Mouse (Mus musculus): Measurements from ENCODE around the gene Ptprg. TPM values are rescaled to one million over a fixed set of nuclear protein-coding genes. Genes with fewer than 3 reads are reported as not detected.

Ptprg gene
- polyA plus RNA-seq, 1 experiment from 2014 or later, result 33.7 TPM

DNA sequence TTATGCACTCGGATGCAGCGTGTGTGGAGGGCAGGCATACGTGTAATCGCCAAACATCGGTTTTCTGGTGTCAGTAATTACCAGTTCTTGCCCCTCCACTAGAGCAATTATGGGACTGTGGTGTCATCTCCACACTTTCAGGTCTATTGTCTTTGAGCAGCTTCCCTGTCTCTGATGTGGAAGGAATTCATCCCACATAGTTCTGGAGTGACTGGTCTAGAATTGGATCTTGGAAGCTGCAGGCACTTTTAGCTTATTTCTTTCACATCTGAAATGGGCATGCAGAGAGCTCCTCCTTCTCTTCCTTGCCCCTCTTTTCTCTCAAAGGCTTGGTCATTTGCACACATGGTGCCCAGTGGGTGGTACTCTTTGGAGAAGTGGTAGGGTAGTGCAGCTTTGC is 363.9 kb downstream of the Ptprg start:
- Histone ChIP-seq H3K4me1 (ENCODE audit: control insufficient read depth, insufficient read depth, low read length) (no peaks in the 10 kb centered on the region), H3K4me3 (ENCODE audit: low read depth, low read length) (no peak overlapping the region), H3K9me3 (ENCODE audit: control insufficient read depth, low read length) (no peaks in the 10 kb centered on the region), H3K27ac (ENCODE audit: low read depth, low read length) (no peak overlapping the region), H3K36me3 (ENCODE audit: control insufficient read depth, insufficient read depth, low read length) (no peaks in the 10 kb centered on the region), H3K27me3 (ENCODE audit: control insufficient read depth, insufficient read depth, low read length) (no peaks in the 10 kb centered on the region), H3K4me2 (no peak overlapping the region), H3K9ac (ENCODE audit: low read length) (no peak overlapping the region)
- 93% methylated on average over 5 of the region's 5 CpGs for WGBS
- ATAC-seq (ENCODE audit: low FRiP score) (no peak), DNase-seq (ENCODE audit: low spot score, missing footprints) (no peak)

DNA sequence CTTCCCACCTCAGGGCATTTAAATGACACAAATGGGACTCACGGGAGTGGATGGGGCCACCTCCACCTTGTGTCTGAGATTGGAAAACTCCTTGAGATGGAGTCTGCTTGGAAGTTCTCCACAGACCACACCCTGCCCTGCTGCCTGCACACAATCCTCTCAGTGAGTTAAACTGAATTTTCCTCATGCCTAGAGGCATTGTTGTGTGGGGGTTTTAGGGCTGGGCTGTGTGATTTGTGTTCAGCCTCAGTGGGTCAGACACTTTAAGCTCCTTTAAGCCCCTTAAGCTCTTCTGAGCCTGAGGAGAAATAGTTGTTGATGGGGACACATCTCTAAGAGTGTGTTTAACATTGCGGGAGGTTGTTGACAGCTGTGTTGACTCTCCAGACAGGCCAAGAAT is 375.2 kb downstream of the Ptprg start:
- H3K9me3 ChIP-seq (ENCODE audit: control insufficient read depth, low read length), result no peaks in the 10 kb centered on the region
- no peak overlapping the region for H3K9ac ChIP-seq (ENCODE audit: low read length)
- no peaks in the 10 kb centered on the region; the same call in 1 of the 2 replicates for H3K27me3 ChIP-seq (ENCODE audit: control insufficient read depth, insufficient read depth, low read length)
- no peaks in the 10 kb centered on the region for H3K4me1 ChIP-seq (ENCODE audit: control insufficient read depth, insufficient read depth, low read length)
- DNase-seq (ENCODE audit: low spot score, missing footprints), result no peak
- H3K36me3 ChIP-seq (ENCODE audit: control insufficient read depth, insufficient read depth, low read length), result no peaks in the 10 kb centered on the region
- no peak overlapping the region for H3K4me3 ChIP-seq (ENCODE audit: low read depth, low read length)
- 17% methylated on average over 2 of the region's 2 CpGs for WGBS
- H3K4me2 ChIP-seq, result no peak overlapping the region
- ATAC-seq (ENCODE audit: low FRiP score), result peak; percentile 54; the same call in 1 of the 2 replicates
- no peak overlapping the region for H3K27ac ChIP-seq (ENCODE audit: low read depth, low read length)

- no peaks in the 10 kb centered on the region for H3K36me3 ChIP-seq (ENCODE audit: control insufficient read depth, insufficient read depth, low read length)
- DNase-seq (ENCODE audit: low spot score, missing footprints), result no peak
- no peak overlapping the region for H3K27ac ChIP-seq (ENCODE audit: low read depth, low read length)
- H3K9me3 ChIP-seq (ENCODE audit: control insufficient read depth, low read length), result no peaks in the 10 kb centered on the region
- H3K27me3 ChIP-seq (ENCODE audit: control insufficient read depth, insufficient read depth, low read length), result no peaks in the 10 kb centered on the region
- H3K4me3 ChIP-seq (ENCODE audit: low read depth, low read length), result no peak overlapping the region
- H3K9ac ChIP-seq (ENCODE audit: low read length), result no peak overlapping the region
- WGBS, result 42% methylated on average over 3 of the region's 3 CpGs
- H3K4me1 ChIP-seq (ENCODE audit: control insufficient read depth, insufficient read depth, low read length), result no peaks in the 10 kb centered on the region
- no peak overlapping the region for H3K4me2 ChIP-seq
- ATAC-seq (ENCODE audit: low FRiP score), result no peak
Measured at GRCm38 (mm10) chr14:11932517-11932916, 379.2 kb downstream of the Ptprg start.

DNA sequence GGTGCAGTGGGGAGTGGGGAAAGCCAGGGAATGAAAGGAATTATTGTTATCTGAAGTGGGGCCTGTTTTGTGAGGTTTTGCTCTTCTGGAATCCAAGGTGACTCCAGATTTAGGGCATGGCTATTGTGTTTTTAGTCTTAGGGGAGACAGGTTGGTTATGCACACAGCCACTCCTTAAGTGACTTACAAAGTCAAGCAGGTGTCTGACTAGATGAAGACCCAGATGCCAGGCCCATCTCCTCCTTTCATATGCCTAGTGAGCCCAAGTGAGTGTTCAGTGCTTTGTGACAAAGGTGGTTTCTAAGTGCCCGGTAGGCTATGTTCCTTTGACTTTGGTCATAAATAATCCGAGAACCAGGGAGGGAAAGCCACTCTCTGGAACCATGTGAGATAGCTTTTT is 381.2 kb downstream of the Ptprg start:
- no peak for ATAC-seq (ENCODE audit: low FRiP score)
- WGBS, result 80% methylated on average over 2 of the region's 2 CpGs
- H3K27me3 ChIP-seq (ENCODE audit: control insufficient read depth, insufficient read depth, low read length), result no peaks in the 10 kb centered on the region
- H3K4me1 ChIP-seq (ENCODE audit: control insufficient read depth, insufficient read depth, low read length), result no peaks in the 10 kb centered on the region
- no peaks in the 10 kb centered on the region for H3K9me3 ChIP-seq (ENCODE audit: control insufficient read depth, low read length)
- H3K4me2 ChIP-seq, result no peak overlapping the region
- no peak overlapping the region for H3K27ac ChIP-seq (ENCODE audit: low read depth, low read length)
- no peaks in the 10 kb centered on the region for H3K36me3 ChIP-seq (ENCODE audit: control insufficient read depth, insufficient read depth, low read length)
- no peak overlapping the region for H3K9ac ChIP-seq (ENCODE audit: low read length)
- no peak overlapping the region for H3K4me3 ChIP-seq (ENCODE audit: low read depth, low read length)
- DNase-seq (ENCODE audit: low spot score, missing footprints), result no peak

DNA sequence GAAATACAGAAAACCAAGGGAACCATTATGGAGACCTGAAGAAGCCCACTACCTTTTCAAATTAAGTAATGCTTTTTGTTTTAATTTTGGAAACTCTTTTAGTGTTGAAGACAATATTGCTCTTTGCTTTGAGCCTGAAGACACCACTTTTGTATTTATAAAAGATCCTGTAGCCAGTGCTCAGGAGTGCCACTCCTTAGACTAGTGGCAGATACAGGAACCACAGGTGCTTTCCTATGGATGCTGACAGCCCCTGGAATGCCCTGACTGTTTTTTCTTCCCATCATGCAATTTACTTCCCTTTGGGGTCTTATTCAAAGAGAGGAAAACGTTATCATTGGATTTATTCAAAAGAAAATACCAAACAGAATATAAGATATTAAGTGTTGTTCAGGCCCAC is 381.9 kb downstream of the Ptprg start:
- ATAC-seq (ENCODE audit: low FRiP score), result no peak
- 46% methylated on average over 1 of the region's 1 CpGs for WGBS
- Histone ChIP-seq H3K36me3 (ENCODE audit: control insufficient read depth, insufficient read depth, low read length) (no peaks in the 10 kb centered on the region), H3K4me1 (ENCODE audit: control insufficient read depth, insufficient read depth, low read length) (no peaks in the 10 kb centered on the region), H3K4me2 (no peak overlapping the region), H3K27me3 (ENCODE audit: control insufficient read depth, insufficient read depth, low read length) (no peaks in the 10 kb centered on the region), H3K4me3 (ENCODE audit: low read depth, low read length) (no peak overlapping the region), H3K9ac (ENCODE audit: low read length) (no peak overlapping the region), H3K9me3 (ENCODE audit: control insufficient read depth, low read length) (no peaks in the 10 kb centered on the region), H3K27ac (ENCODE audit: low read depth, low read length) (no peak overlapping the region)
- DNase-seq (ENCODE audit: low spot score, missing footprints), result no peak

- DNase-seq (ENCODE audit: low spot score, missing footprints), result no peak
- ATAC-seq (ENCODE audit: low FRiP score), result no peak
- Histone ChIP-seq H3K36me3 (ENCODE audit: control insufficient read depth, insufficient read depth, low read length) (no peaks in the 10 kb centered on the region), H3K4me2 (no peak overlapping the region), H3K27me3 (ENCODE audit: control insufficient read depth, insufficient read depth, low read length) (no peaks in the 10 kb centered on the region), H3K9ac (ENCODE audit: low read length) (no peak overlapping the region), H3K9me3 (ENCODE audit: control insufficient read depth, low read length) (no peaks in the 10 kb centered on the region), H3K4me1 (ENCODE audit: control insufficient read depth, insufficient read depth, low read length) (no peaks in the 10 kb centered on the region), H3K27ac (ENCODE audit: low read depth, low read length) (no peak overlapping the region), H3K4me3 (ENCODE audit: low read depth, low read length) (no peak overlapping the region)
- WGBS, result 84% methylated on average over 7 of the region's 7 CpGs
Measured at GRCm38 (mm10) chr14:11935698-11936097, 382.4 kb downstream of the Ptprg start.

GRCm38 (mm10) chr14:11938912-11939311 is 385.6 kb downstream of the Ptprg start:
- 88% methylated on average over 4 of the region's 4 CpGs for WGBS
- Histone ChIP-seq H3K4me1 (ENCODE audit: control insufficient read depth, insufficient read depth, low read length) (no peaks in the 10 kb centered on the region), H3K27me3 (ENCODE audit: control insufficient read depth, insufficient read depth, low read length) (no peaks in the 10 kb centered on the region), H3K9me3 (ENCODE audit: control insufficient read depth, low read length) (no peaks in the 10 kb centered on the region), H3K27ac (ENCODE audit: low read depth, low read length) (no peak overlapping the region), H3K9ac (ENCODE audit: low read length) (no peak overlapping the region), H3K4me3 (ENCODE audit: low read depth, low read length) (no peak overlapping the region), H3K36me3 (ENCODE audit: control insufficient read depth, insufficient read depth, low read length) (no peaks in the 10 kb centered on the region), H3K4me2 (no peak overlapping the region)
- ATAC-seq (ENCODE audit: low FRiP score) (no peak), DNase-seq (ENCODE audit: low spot score, missing footprints) (no peak)

DNA sequence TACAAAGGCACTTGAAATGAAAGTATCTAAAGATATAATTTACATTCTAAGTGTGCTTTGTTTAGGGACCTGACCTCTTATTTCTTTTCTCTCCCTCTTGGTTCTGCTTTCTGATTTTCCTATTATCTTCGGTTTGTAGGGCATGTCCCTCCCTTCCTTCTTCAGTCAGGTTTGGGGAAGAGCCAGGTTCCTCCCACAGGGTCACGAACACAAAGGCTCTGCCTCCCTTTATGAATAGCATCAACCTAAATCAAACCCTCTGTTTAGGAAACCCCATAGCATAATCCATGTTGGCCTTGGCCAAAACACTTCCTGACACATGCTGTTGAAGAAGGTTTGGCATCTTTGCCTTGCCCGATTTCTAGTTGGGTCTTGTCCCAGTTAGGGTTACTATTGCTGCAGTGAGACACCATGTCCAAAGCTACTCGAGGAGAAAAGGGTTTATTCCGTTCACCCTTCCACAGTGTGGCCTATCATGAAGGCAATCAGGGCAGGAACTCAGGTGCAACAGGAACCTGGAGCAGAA is 388.7 kb downstream of the Ptprg start:
- H3K9ac ChIP-seq (ENCODE audit: low read length), result no peak overlapping the region
- ATAC-seq (ENCODE audit: low FRiP score) (no peak), DNase-seq (ENCODE audit: low spot score, missing footprints) (no peak)
- 70% methylated on average over 5 of the region's 5 CpGs for WGBS
- H3K4me2 ChIP-seq, result no peak overlapping the region
- H3K4me1 ChIP-seq (ENCODE audit: control insufficient read depth, insufficient read depth, low read length), result no peaks in the 10 kb centered on the region
- no peak overlapping the region for H3K27ac ChIP-seq (ENCODE audit: low read depth, low read length)
- H3K36me3 ChIP-seq (ENCODE audit: control insufficient read depth, insufficient read depth, low read length), result no peaks in the 10 kb centered on the region
- H3K9me3 ChIP-seq (ENCODE audit: control insufficient read depth, low read length), result no peaks in the 10 kb centered on the region
- no peaks in the 10 kb centered on the region for H3K27me3 ChIP-seq (ENCODE audit: control insufficient read depth, insufficient read depth, low read length)
- no peak overlapping the region for H3K4me3 ChIP-seq (ENCODE audit: low read depth, low read length)

DNA sequence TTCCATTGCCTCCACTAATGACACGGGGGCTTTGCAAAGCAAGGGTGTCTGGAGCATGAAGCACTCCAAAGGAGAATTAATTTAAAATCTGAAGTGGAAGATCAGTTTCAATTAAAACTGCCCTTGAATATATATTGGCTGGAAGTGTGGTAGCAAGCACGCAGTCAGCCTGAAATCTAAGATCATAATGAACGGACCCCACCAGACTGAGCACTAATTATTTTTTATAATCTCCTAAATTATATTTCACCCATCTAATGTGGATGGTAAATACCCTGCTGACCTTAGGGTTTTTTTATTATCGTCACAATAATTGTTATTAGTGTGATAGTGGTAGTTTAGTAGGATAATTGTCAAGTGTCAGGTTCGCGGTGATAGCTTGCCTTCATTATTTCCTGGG is 397.0 kb downstream of the Ptprg start:
- no peak overlapping the region for H3K27ac ChIP-seq (ENCODE audit: low read depth, low read length)
- WGBS, result 93% methylated on average over 6 of the region's 6 CpGs
- no peaks in the 10 kb centered on the region for H3K36me3 ChIP-seq (ENCODE audit: control insufficient read depth, insufficient read depth, low read length)

More for the DNA sequence above, 397.0 kb downstream of the Ptprg start:
- Histone ChIP-seq H3K9me3 (ENCODE audit: control insufficient read depth, low read length) (no peaks in the 10 kb centered on the region), H3K4me3 (ENCODE audit: low read depth, low read length) (no peak overlapping the region), H3K27me3 (ENCODE audit: control insufficient read depth, insufficient read depth, low read length) (no peaks in the 10 kb centered on the region), H3K4me2 (no peak overlapping the region), H3K4me1 (ENCODE audit: control insufficient read depth, insufficient read depth, low read length) (no peaks in the 10 kb centered on the region), H3K9ac (ENCODE audit: low read length) (no peak overlapping the region)
- ATAC-seq (ENCODE audit: low FRiP score), result no peak
- DNase-seq (ENCODE audit: low spot score, missing footprints), result peak; percentile 21

Measured in midbrain, embryonic 11.5 days (tissue).